Mouse (Mus musculus) cerebellum, postnatal 4 days (tissue): ENCODE data around the gene Pgs1.

Experiments used
- DNase-seq, 2 experiments: peaks; one replicate each; pipeline ENCODE4 v3.0.0; 2022; ENCODE audit warnings: low spot score in 2 of 2, mixed read lengths in 1 of 2

The Pgs1 gene

GRCm38 (mm10) chr11:118003176-118003575 lies 17.1 kb downstream of the Pgs1 start:
- DNase-seq: no peak

GRCm38 (mm10) chr11:118003718-118004117 lies 17.6 kb downstream of the Pgs1 start:
- DNase-seq: no peak

GRCm38 (mm10) chr11:118004217-118004616 lies 18.1 kb downstream of the Pgs1 start:
- no peak for DNase-seq

- DNase-seq: no peak
Measured at GRCm38 (mm10) chr11:118007460-118008143, 21.5 kb downstream of the Pgs1 start.

- no peak for DNase-seq
Measured at GRCm38 (mm10) chr11:118008144-118008805, 22.2 kb downstream of the Pgs1 start.

- DNase-seq: no peak
Measured at GRCm38 (mm10) chr11:118008843-118009242, 22.8 kb downstream of the Pgs1 start.

GRCm38 (mm10) chr11:118009865-118010571 lies 23.9 kb downstream of the Pgs1 start:
- DNase-seq: no peak

GRCm38 (mm10) chr11:118012595-118012994 lies 26.5 kb downstream of the Pgs1 start:
- no peak for DNase-seq

- no peak for DNase-seq
Measured at GRCm38 (mm10) chr11:118013339-118013738, 27.2 kb downstream of the Pgs1 start.

- no peak for DNase-seq
Measured at GRCm38 (mm10) chr11:118014391-118014995, 28.4 kb downstream of the Pgs1 start.

GRCm38 (mm10) chr11:118015381-118016145 lies 29.5 kb downstream of the Pgs1 start:
- DNase-seq: no peak

GRCm38 (mm10) chr11:118018328-118018727 lies 32.2 kb downstream of the Pgs1 start:
- DNase-seq: peak in 1 of 2 experiments; percentile 17

- DNase-seq: peak; percentile 59 to 70
Measured at GRCm38 (mm10) chr11:118021806-118022205, 35.7 kb downstream of the Pgs1 start.

GRCm38 (mm10) chr11:118023475-118023874 lies 37.4 kb downstream of the Pgs1 start:
- DNase-seq: no peak

- DNase-seq: no peak
Measured at GRCm38 (mm10) chr11:118024111-118024510, 38.0 kb downstream of the Pgs1 start.

GRCm38 (mm10) chr11:118029170-118029569 lies 43.1 kb downstream of the Pgs1 start:
- no peak for DNase-seq

GRCm38 (mm10) chr11:118031134-118031533 lies 45.0 kb downstream of the Pgs1 start:
- DNase-seq: no peak

GRCm38 (mm10) chr11:118034395-118034794 lies 48.3 kb downstream of the Pgs1 start:
- no peak for DNase-seq

GRCm38 (mm10) chr11:118035068-118035467 lies 49.0 kb downstream of the Pgs1 start:
- DNase-seq: no peak

- no peak for DNase-seq
Measured at GRCm38 (mm10) chr11:118042791-118043190, 56.7 kb downstream of the Pgs1 start.

- DNase-seq: peak; percentile 40 to 76
Measured at GRCm38 (mm10) chr11:118043293-118043907, 57.3 kb downstream of the Pgs1 start.
